Mouse (Mus musculus): ENCODE results near the gene Dzip1. TPM values are rescaled to one million over a fixed set of nuclear protein-coding genes. Genes with fewer than 3 reads are reported as not detected.

The Dzip1 gene
- polyA plus RNA-seq (2017; shearing (Covaris generic)): 12.7 TPM

GRCm38 (mm10) chr14:118924673-118925615 is at the start of gene Dzip1:
TSS of gene Dzip1 (minus strand) at chr14:118925460.

GRCm38 (mm10) chr14:118937533-118938492 is 12.6 kb upstream of the Dzip1 start, which contains the start of gene Dnajc3:
TSS of gene Dnajc3 (plus strand) at chr14:118937976.

Other genes with a start within 250 kb of the Dzip1 start
- gene Abcc4, start 219.2 kb downstream of the Dzip1 start, polyA plus RNA-seq (2017; shearing (Covaris generic)): 17.9 TPM
- 0.67 TPM for gene Cldn10, start 137.6 kb downstream of the Dzip1 start, polyA plus RNA-seq (2017; shearing (Covaris generic))
- 77.8 TPM for gene Dnajc3, start 12.5 kb upstream of the Dzip1 start, polyA plus RNA-seq (2017; shearing (Covaris generic))
- 1.7 TPM for gene Uggt2, start 174.0 kb upstream of the Dzip1 start, polyA plus RNA-seq (2017; shearing (Covaris generic))
- not detected for gene Hs6st3, start 212.9 kb upstream of the Dzip1 start, polyA plus RNA-seq (2017; shearing (Covaris generic))